Mouse (Mus musculus) kidney, embryonic 15.5 days (tissue): Measurements from ENCODE around the gene Dnase1l2. TPM values are rescaled to one million over a fixed set of nuclear protein-coding genes. Genes with fewer than 3 reads are reported as not detected.
"Not testable (repeated sequence)": the region's sequence is repeated elsewhere in the genome, so short reads cannot be mapped to it uniquely, and the experiment has no call there.

Experiments
- ATAC-seq: fragments of 200-750 bp; cut with Nextera tagmentation; replicated peaks from 2 replicates; pipeline ENCODE4 v1.8.0; 2017; ENCODE audit warnings: moderate TSS enrichment; ENCODE audit not compliant: low FRiP score
- H3K27ac ChIP-seq: fragments of 300-500 bp; sonication (generic); 2 replicates; pipeline ENCODE4 v1.5.1; 2015; ENCODE audit warnings: mild to moderate bottlenecking, inconsistent platforms
- H3K27me3 ChIP-seq: fragments of 300-500 bp; sonication (generic); 2 replicates; pipeline ENCODE4 v1.6.1; 2015; ENCODE audit warnings: inconsistent platforms
- H3K36me3 ChIP-seq: fragments of 300-500 bp; sonication (generic); 2 replicates; pipeline ENCODE4 v1.6.1; 2015; ENCODE audit warnings: inconsistent platforms
- H3K4me1 ChIP-seq: fragments of 300-500 bp; sonication (generic); 2 replicates; pipeline ENCODE4 v1.6.1; 2015; ENCODE audit warnings: inconsistent platforms
- H3K4me2 ChIP-seq: fragments of 300-500 bp; sonication (generic); 2 replicates; pipeline ENCODE4 v1.6.1; 2015; ENCODE audit warnings: moderate library complexity, mild to moderate bottlenecking, inconsistent platforms
- H3K4me3 ChIP-seq: fragments of 300-500 bp; sonication (generic); replicated peaks from 2 replicates; pipeline ENCODE4 v1.5.1; 2015; ENCODE audit warnings: mild to moderate bottlenecking, inconsistent platforms
- H3K9ac ChIP-seq: fragments of 300-500 bp; sonication (generic); 2 replicates; pipeline ENCODE4 v1.6.1; 2015; ENCODE audit warnings: mild to moderate bottlenecking, inconsistent platforms
- H3K9me3 ChIP-seq: fragments of 300-500 bp; sonication (generic); replicated peaks from 2 replicates; pipeline ENCODE4 v1.6.1; 2016; ENCODE audit warnings: inconsistent platforms
- WGBS: fragments of 180-500 bp; shearing (Covaris S2); methylation state at CpG from one replicate; pipeline ENCODE4 v1.1.7; 2015; ENCODE audit warnings: mixed read lengths; 5-methylcytosine and 5-hydroxymethylcytosine counted together
- polyA plus RNA-seq: library from polyadenylated mRNA; unstranded; fragments of >200 nt; fragmentation: Nextera tagmentation; extraction: Ambion mirVana; gene quantifications from 2 replicates; pipeline ENCODE4 v1.2.1, GENCODE M21; 2015

The Dnase1l2 gene
- polyA plus RNA-seq, 1 experiment from 2014 or later: 2.4 TPM

DNA sequence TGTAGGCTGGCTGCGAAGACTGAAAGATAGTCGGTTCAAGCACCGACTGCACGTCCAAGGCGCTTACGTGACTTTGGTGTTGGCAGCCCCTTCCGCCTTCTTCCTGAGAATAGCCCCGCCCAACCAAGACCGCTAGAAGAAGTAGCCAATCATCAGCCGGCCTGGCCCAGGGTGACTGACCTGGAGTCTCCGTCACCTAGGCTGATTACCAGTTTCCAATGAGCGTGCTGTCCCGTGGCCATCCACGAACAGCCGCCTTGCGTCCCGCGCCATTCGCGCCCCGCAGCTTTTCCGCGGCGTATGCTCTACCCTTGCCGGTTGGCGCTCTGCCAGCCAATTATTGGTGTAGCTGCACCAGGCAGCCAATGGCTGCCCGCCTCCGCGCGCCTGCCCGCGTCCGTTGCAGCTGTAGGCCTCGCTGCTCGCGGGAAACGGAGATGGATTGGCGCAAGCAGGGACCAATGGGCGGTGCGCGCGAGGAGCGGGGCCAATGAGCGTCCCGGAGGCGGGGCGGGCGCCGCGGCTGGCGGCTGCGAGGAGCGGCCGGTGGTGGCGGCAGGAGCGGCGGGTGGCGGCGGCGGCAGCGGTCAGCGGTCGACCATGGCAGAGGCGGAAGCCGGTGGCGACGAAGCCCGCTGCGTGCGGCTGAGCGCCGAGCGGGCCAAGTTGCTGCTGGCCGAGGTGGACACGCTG, 27.2 kb upstream of the Dnase1l2 start, which contains the start of the genes E4f1 and Pgp:
Gene E4f1 (minus strand): TSS at position 404 of the 693 bp plus-strand sequence.
Gene Pgp (plus strand): TSS at position 483 of the 693 bp plus-strand sequence.
- peak; percentile 96 for ATAC-seq
- H3K27me3 ChIP-seq: no peaks in the 10 kb centered on the region
- no peaks in the 10 kb centered on the region for H3K9me3 ChIP-seq
- peak within 1 kb of the TSS; percentile 83 for H3K9ac ChIP-seq
- H3K4me1 ChIP-seq: peaks cover 46% of the 10 kb centered on the region
- WGBS: under 1% methylated on average over 75 of the region's 75 CpGs
- H3K4me2 ChIP-seq: peak within 1 kb of the TSS; percentile 96
- peak within 1 kb of the TSS; percentile 92 for H3K27ac ChIP-seq
- peaks cover 22% of the 10 kb centered on the region for H3K36me3 ChIP-seq
- peak within 1 kb of the TSS; percentile 82 for H3K4me3 ChIP-seq

DNA sequence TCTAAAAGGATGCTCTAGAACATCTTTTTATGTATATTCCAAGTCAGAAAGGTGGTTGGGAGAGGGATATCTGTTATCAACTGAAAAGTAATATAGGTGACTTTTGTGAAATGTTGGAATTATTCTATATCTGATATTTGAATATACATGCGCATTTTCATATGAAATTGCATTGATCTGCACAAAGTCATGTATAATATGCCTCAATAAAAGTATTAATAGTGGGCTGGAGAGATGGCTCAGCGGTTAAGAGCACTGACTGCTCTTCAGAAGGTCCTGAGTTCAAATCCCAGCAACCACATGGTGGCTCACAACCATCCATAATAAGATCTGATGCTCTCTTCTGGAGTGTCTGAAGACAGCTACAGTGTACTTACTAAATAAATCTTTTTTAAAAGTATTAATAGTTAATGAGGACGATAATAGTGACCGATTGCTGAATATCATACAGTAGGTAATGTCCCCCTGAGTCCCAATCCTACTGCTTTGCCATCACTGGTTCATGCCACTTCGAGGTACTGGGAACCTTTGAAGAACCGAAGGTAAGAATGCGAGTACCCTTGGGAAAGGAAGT, 26.5 kb upstream of the Dnase1l2 start:
- no peaks in the 10 kb centered on the region for H3K9me3 ChIP-seq
- no peak for ATAC-seq
- H3K9ac ChIP-seq: peak overlapping the region; percentile 83
- peak overlapping the region; percentile 82 for H3K4me3 ChIP-seq
- peak overlapping the region; percentile 92 for H3K27ac ChIP-seq
- no peaks in the 10 kb centered on the region for H3K27me3 ChIP-seq
- H3K4me1 ChIP-seq: peaks cover 40% of the 10 kb centered on the region
- H3K36me3 ChIP-seq: peaks cover 16% of the 10 kb centered on the region
- WGBS: 20% methylated on average over 7 of the region's 7 CpGs
- H3K4me2 ChIP-seq: peak overlapping the region; percentile 96

DNA sequence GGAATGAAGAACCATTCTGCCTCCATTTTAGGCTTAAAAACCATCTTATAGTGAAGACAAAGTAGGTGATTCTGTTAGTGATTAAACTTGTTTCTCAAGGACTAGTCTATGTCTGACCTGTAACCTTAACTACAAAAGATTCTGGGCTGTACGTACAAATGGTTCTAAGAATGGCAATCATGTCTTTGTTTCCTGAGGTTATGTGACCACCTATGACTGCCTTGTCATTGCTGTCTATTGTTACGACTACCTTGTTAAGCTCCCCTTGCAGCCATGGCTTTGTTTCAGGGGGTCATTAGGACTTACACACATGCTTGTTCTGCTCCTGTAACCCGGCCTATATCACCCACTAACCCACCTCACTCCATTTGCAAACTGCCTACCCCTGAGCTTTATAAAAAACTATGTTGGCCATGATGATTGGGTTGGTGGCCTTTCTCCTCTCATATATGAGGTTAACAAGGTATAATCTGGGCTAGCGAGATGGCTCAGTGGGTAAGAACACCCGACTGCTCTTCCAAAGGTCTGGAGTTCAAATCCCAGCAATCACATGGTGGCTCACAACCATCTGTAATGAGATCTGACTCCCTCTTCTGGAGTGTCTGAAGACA, 25.8 kb upstream of the Dnase1l2 start:
- Histone ChIP-seq H3K9me3 (no peaks in the 10 kb centered on the region), H3K4me2 (no peak overlapping the region), H3K36me3 (peaks cover 9% of the 10 kb centered on the region), H3K27ac (no peak overlapping the region), H3K4me3 (no peak overlapping the region), H3K4me1 (peaks cover 33% of the 10 kb centered on the region), H3K9ac (no peak overlapping the region), H3K27me3 (no peaks in the 10 kb centered on the region)
- no peak for ATAC-seq
- 89% methylated on average over 5 of the region's 5 CpGs for WGBS

DNA sequence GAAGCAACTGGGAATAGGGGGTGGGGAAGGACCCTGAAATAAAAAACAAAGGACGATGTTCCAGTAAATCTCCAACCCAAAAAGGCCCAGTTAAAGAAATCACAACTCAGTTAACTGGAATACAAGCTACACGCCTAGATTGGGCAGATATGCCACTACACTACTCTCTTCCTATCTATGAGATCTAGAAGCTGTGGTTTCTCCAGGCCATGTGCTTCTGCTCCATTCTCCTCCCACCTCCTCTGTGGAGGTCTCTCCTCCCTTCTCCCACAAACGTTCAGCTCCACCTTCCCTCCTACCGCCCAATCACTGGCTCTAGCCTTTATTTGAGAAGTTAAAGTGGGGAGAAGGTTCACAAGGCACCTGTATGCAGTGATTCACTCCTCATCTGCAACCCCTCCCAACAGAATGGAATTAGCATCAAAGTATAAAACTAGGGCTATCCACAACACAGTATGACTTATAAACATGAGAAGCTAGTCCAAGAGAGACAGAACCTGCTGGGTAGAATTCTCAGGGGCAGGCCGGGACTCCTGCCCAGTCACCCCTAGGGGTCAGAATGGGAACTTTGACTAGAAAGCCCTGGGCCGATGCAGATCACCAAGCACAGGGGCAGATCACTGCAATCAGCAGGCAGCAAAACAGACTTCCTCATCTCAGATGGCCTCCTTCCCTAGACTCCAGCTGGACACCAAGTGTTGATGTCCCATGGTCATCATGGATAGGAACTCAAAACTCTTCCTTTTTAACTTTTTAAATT, 20.6 kb upstream of the Dnase1l2 start:
- ATAC-seq: no peak
- WGBS: 45% methylated on average over 6 of the region's 6 CpGs
- H3K4me2 ChIP-seq: no peak overlapping the region
- no peaks in the 10 kb centered on the region for H3K4me1 ChIP-seq
- H3K9ac ChIP-seq: no peak overlapping the region
- no peak overlapping the region for H3K27ac ChIP-seq
- no peaks in the 10 kb centered on the region for H3K27me3 ChIP-seq
- no peaks in the 10 kb centered on the region for H3K36me3 ChIP-seq
- no peak overlapping the region for H3K4me3 ChIP-seq
- H3K9me3 ChIP-seq: no peaks in the 10 kb centered on the region

DNA sequence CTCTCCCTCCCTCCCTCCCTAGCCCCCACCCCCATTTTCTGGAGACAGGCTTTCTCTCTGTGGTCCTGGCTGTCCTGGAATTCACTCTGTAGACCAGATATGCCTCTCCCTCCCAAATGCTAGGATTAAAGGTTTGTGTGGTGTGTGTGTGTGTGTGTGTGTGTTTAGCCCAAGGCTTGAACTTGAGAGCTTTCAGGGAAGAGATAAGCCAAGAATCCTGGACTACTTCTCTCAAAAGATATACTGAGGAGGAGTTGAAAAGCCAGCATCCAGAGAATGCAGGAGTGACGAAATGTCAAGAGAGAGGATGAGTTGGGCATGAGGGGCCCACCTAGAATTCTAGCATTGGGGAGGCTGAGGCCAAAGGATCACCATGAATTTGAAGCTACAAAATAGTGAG, 20.0 kb upstream of the Dnase1l2 start:
- Histone ChIP-seq H3K4me3 (no peak overlapping the region), H3K36me3 (no peaks in the 10 kb centered on the region), H3K9me3 (no peaks in the 10 kb centered on the region), H3K4me1 (no peaks in the 10 kb centered on the region), H3K9ac (no peak overlapping the region), H3K27me3 (no peaks in the 10 kb centered on the region), H3K27ac (no peak overlapping the region), H3K4me2 (no peak overlapping the region)
- 75% methylated on average over 1 of the region's 1 CpGs for WGBS
- no peak for ATAC-seq

DNA sequence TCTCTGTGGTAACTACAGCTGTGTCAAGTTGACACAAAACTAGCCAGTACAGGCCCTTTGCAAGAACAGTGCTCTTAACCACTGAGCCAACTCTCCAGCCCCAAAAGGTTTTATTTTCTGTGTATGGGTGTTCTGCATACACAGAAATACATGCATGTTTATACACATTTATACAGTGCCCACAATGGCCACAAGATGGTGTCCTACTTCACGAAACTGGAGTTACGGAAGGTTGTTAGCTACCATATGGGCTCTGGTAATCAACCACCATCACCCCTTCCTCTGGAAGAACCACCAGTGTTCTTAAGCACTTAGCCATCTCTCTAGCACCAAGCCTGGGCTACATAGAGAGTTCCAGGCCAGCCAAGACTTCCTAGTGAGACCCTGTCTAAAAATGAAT, 18.7 kb upstream of the Dnase1l2 start:
- no peaks in the 10 kb centered on the region for H3K9me3 ChIP-seq
- WGBS: 71% methylated on average over 2 of the region's 2 CpGs
- no peak overlapping the region for H3K4me3 ChIP-seq
- H3K36me3 ChIP-seq: no peaks in the 10 kb centered on the region
- no peak for ATAC-seq
- H3K27me3 ChIP-seq: no peaks in the 10 kb centered on the region
- H3K4me1 ChIP-seq: no peaks in the 10 kb centered on the region
- H3K4me2 ChIP-seq: no peak overlapping the region
- no peak overlapping the region for H3K9ac ChIP-seq
- no peak overlapping the region for H3K27ac ChIP-seq

DNA sequence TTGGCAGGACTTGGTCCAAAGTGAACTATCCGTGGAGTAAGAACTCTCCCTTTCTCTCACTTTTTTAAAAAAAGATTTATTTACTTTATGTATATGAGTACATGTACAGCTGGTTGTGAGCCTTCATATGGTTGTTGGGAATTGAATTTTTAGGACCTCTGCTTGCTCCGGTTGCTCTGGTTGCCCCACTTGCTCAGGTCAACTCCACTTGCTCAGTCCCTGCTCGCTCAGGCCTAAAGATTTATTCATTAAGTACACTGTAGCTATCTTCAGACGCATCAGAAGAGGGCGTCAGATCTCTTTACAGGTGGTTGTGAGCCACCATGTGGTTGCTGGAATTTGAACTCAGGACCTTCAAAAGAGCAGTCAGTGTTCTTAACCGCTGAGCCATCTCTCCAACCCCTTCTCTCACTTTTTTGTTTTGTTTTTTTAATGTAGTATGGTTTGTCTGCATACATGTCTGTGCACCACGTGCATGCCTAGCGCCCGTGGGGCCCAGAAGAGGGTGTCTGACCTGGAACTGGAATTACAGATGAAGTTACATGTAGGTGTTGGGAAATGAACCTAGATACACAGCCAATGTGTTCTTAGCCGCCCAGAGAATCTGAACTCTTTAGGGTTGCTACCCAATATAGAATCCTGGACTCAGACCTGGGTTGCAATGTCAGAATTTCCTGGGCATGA, 12.8 kb upstream of the Dnase1l2 start:
- not testable (repeated sequence) for H3K9ac ChIP-seq, H3K9me3 ChIP-seq, H3K36me3 ChIP-seq, H3K27me3 ChIP-seq
- Histone ChIP-seq H3K4me3 (peak overlapping the region; percentile 78), H3K4me2 (peak overlapping the region; percentile 69), H3K27ac (peak overlapping the region; percentile 98), H3K4me1 (peaks cover 20% of the 10 kb centered on the region)
- WGBS: 44% methylated on average over 10 of the region's 10 CpGs
- ATAC-seq: peak; percentile 30

DNA sequence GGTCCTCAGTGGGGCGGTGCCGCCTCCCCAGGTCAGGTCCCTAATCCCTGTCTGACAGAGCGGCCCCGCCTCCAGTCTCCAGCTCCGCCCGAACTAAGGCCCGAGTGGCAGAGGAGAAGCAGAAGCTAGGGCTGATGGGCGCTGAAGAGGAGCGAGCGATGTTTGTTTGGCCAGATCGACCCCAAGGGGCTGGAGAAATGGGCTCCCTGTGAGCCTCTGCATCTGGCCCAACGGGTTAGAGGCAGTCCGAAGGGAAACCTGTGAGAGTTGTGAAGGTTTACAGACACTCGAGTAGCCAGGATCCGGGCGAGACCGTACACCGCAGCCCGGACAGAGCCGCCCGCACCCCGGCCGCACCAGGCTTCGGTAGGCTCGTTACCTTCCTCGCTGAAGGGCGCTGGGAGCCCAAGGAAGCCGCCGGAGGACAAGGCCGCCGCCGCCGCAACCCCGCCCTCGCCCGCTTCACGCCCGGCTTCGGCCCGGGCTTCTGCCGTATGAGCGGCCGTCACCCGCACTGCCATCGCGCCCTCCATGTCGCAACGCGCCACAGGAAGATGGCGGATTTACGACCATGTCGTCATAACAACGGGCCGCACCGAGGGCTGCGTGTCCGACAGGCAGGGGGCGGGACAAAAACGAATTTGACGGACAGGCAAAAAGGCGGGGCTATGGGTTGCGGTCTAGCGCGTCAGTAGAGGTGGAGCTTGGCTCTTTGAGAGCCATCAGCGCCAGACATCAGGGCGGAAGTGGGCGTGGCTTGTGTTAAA, 12.0 kb upstream of the Dnase1l2 start:
- peak; percentile 96 for ATAC-seq
- Histone ChIP-seq H3K4me1 (peaks cover 20% of the 10 kb centered on the region), H3K4me3 (peak overlapping the region; percentile 78), H3K27me3 (no peaks in the 10 kb centered on the region), H3K9ac (peak overlapping the region; percentile 80), H3K36me3 (peaks cover 16% of the 10 kb centered on the region), H3K4me2 (peak overlapping the region; percentile 69), H3K9me3 (no peaks in the 10 kb centered on the region), H3K27ac (peak overlapping the region; percentile 98)
- WGBS: under 1% methylated on average over 67 of the region's 67 CpGs

DNA sequence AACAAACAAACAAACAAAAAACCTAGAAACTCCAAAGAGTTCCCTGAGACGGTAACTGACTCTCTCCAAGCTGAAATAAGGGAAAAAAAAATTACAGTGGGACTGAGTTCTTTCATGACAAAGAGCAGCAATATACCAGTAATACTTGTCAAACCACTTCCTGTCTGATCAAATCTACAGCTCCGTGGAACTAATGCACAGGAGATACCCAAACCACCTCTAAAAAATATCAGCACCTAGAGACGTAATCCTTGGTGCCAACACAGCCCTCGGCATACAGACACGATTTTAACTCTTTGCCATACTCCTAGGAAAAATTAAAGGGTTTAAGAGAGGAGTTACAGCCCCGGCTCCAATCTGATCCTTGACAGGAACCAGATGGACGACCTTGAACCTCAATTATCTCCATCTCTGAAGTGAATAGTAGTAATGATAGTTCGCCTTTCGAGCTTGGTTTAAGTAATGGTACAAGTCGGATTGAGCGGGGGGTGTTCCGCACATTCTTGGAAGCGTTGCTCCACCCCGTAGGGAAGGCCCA, 11.4 kb upstream of the Dnase1l2 start:
- Histone ChIP-seq H3K9me3 (no peaks in the 10 kb centered on the region), H3K4me2 (peak overlapping the region; percentile 69), H3K27ac (peak overlapping the region; percentile 98), H3K4me3 (peak overlapping the region; percentile 78), H3K36me3 (peaks cover 22% of the 10 kb centered on the region), H3K9ac (peak overlapping the region; percentile 80), H3K4me1 (peaks cover 20% of the 10 kb centered on the region), H3K27me3 (no peaks in the 10 kb centered on the region)
- 5% methylated on average over 14 of the region's 14 CpGs for WGBS
- no peak for ATAC-seq

DNA sequence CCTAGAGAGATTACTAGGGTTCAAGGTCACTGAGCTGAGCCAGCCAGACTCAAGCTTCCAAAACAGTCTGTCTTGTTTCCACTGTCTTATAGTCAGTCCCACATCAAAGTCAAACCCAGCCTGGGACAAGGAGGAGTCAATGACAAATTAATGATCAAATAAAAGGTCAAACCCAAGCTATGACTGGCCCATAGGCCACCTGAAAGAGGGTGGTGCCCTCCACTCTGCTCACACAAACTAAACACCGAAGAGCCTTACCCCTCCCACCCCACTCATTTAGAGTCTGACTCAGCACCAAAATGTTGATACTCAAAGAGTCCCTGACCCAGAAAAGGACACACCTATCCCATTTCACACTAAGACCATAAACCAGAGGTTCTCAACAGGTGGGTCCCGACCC, 10.5 kb upstream of the Dnase1l2 start:
- Histone ChIP-seq H3K27ac (no peak overlapping the region), H3K4me2 (no peak overlapping the region), H3K9ac (no peak overlapping the region), H3K4me1 (peaks cover 20% of the 10 kb centered on the region), H3K36me3 (peaks cover 32% of the 10 kb centered on the region), H3K9me3 (no peaks in the 10 kb centered on the region), H3K4me3 (no peak overlapping the region), H3K27me3 (no peaks in the 10 kb centered on the region)
- 70% methylated on average over 2 of the region's 2 CpGs for WGBS
- ATAC-seq: no peak

DNA sequence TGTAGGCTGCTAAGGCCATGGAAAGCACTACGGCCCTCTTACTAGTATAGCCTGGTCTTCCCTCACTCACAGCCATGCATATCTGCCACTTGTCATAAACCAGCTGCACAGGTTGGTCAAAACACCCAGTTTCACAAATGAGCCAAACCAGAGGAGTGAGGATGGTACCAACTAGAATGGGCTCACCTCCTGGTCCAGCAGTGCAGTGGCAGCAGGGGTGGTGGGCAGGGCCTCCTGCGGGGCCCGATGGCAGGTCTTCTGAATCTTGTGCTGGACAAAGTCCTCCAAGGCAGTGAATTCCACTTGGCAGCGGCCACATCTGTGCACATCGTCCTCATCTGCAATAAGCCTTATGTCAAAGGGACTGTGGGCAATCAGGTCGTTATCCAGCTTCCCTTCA, 8.3 kb upstream of the Dnase1l2 start:
- no peak overlapping the region for H3K4me2 ChIP-seq
- H3K4me3 ChIP-seq: no peak overlapping the region
- no peak overlapping the region for H3K9ac ChIP-seq
- no peaks in the 10 kb centered on the region for H3K9me3 ChIP-seq
- H3K36me3 ChIP-seq: peaks cover 53% of the 10 kb centered on the region
- WGBS: 86% methylated on average over 6 of the region's 6 CpGs
- H3K27me3 ChIP-seq: no peaks in the 10 kb centered on the region
- no peak for ATAC-seq
- H3K4me1 ChIP-seq: peaks cover 20% of the 10 kb centered on the region
- H3K27ac ChIP-seq: no peak overlapping the region
